Mouse (Mus musculus): ENCODE results near the gene Tesc.

- no peak for TF ChIP-seq ZNF384 (IDR thresholded peaks at IDR 0.05; ENCODE audit: low read depth, low read length)
- TF ChIP-seq MAX (IDR thresholded peaks at IDR 0.05; ENCODE audit: low read length): no peak
- TF ChIP-seq MAZ (IDR thresholded peaks at IDR 0.05; ENCODE audit: low read depth, low read length): no peak
These were observed 32.1 kb downstream of the Tesc start for GRCm38 (mm10) chr5:118059646-118060045.

Data from CH12.LX (cell line).